Mouse (Mus musculus): Measurements from ENCODE around the gene Xylb. TPM values are rescaled to one million over a fixed set of nuclear protein-coding genes. Genes with fewer than 3 reads are reported as not detected.
"Not testable (repeated sequence)": the region's sequence is repeated elsewhere in the genome, so short reads cannot be mapped to it uniquely, and the experiment has no call there.

The Xylb gene
- total RNA-seq, 2 experiments from 2014 or later: 4.1 to 4.4 TPM

DNA sequence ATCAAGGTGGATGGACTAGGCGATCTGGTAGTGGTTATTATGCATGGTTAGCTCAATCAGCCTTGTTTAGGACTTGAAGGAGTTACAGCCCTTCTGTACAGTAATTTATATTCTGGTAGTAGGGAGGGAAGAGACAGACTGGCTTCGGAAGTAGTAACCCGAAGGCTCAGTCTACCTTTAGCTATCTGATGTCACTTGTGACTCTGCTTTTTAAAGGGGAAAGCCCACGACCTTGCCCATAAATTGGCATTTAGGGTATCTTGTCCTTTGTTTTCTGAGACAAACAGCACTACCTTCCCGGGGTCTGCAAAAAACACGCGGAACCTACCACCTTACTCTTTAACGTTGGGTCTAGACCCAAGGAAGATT, 17.0 kb upstream of the Xylb start:
- ATAC-seq (replicated peaks; ENCODE audit: poor library complexity, severe bottlenecking): no peak

DNA sequence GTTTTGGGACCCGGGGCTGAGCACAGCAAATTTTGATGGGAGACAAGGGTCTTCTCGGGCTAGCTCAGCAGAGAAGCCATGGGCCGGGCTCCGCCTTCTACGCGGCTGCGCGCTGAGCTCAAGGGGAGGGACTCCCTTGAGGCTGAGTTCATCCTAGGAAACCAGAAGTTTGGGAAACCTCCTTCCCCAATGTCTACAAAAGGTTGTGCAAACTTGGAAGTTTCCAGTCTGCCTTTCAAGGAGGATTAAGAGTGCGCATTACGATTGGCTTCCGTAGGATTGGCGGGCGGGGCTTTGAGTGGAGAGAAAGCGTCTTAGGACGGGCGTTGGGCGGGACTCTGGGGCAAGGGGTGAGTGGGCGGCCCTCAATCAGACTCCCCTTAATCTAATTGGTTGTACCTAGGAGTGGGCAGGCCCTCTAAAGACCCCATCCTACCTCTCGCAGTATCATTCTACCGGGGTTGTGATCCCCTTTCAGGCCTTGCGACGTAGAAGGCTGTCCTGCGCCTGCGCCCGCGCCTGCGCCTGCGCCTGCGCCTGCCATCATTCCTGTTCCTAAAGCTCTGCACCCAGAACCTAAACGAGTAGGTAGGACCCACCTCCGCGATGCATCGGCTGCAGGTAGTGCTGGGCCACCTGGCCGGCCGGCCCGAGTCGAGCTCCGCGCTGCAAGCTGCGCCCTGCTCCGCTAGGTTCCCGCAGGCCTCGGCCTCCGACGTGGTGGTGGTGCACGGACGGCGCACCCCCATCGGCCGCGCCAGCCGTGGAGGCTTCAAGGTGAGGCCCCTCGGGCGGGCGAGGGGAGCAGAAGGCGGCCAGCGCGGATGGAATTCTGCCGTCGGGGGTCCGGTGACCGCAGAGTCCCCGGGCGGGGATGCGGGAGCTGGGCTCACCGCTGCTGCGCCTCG, 16.0 kb upstream of the Xylb start, which contains the start of gene Myd88:
Gene Myd88 (minus strand): TSS at position 503 of the 908 bp plus-strand sequence.
- peak; percentile 85 for ATAC-seq (replicated peaks; ENCODE audit: poor library complexity, severe bottlenecking)

DNA sequence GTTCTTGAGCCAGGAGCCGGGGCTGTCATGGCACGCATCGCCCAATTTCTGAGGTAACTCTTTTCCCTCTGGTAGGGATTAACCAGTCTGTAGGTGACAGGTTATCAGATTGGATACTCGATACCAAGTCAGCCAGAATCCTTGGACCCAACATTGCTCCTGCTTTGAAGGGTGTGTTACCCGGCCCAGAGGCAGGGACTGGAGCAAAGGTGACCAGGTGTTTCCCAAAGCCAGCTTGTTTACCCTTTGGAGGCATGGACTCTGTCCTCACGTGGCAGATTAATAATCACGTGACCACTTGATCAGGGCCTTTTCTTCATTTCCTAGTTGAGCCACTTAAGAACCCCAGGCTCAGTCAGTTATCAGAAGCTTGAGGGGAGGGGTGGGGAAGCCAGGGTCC, 14.5 kb upstream of the Xylb start:
- no peak for ATAC-seq (replicated peaks; ENCODE audit: poor library complexity, severe bottlenecking)

DNA sequence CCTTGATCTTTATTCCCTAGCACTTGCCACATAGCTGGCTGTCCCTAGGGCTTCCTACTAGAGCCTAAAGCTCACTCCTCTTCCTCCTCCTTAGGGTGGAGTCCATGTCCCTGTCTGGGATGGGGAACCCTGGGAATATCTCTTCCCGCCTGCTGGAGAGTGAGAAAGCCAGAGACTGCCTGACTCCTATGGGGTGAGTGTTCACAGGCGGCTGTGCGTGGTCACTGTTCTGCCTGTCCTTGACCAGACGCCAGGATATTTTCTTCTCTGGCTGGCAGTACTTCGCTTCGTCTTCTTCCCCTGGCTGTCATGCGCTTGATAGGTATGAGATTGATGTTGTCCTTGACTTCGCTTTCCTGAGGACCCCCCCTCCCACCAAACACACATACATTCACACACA, 10.8 kb upstream of the Xylb start:
- no peak for ATAC-seq (replicated peaks; ENCODE audit: poor library complexity, severe bottlenecking)

DNA sequence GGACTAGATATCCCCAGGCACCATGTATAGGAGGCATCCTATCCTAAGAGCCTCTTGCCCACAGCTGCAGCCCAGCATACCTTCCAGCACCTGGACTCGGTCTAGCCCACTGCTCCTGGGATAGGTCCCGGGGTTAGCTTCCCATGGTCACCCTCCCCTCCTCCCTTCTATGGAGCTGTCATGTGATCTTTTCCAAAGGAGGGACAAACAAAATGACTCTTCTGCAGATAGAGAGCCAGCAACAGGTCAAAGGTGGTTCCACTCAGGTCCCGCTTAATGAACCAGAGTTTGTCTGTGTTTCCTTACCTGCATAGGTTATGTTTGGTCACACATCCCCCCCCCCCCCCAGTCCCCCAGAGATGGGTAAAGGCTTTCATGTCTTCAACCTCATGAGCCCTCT, 6.7 kb upstream of the Xylb start:
- no peak for ATAC-seq (replicated peaks; ENCODE audit: poor library complexity, severe bottlenecking)

DNA sequence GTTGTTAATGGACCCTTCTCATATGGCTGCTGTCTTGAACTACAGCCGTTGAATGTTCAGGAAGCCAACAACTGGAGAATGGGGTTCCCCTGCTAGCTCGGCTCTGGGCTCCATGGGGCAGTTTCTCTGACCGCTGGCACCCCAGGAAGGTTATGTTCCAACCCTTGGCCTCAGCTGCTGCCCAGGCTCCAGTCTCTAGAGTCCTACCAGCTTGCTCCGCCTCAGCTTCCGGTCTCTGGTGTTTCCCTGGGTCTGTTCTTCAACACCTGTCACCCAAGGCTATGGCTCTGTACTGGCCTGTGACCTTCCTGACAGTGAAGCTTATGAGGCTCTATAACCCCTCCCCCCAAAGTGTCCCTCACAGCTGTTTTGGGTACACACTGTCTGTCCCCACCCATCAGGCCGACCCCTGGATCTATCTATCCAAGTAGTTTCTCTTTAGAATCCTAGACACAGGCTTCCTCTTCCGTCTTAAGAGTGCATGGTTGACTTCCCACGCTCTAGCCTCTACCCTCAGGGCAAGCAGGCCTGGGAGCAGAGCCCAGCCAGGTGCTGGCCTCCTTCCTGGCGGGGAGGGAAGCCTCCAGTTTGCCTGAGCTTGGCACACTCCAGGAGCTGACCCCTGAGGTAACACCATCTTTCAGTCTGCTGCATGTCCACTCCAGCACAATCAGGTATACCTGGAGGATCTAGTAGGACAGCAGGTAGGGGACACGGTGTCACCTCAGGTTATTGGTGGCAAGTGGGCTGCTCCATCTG, 6.1 kb upstream of the Xylb start:
- no peak for ATAC-seq (replicated peaks; ENCODE audit: poor library complexity, severe bottlenecking)

DNA sequence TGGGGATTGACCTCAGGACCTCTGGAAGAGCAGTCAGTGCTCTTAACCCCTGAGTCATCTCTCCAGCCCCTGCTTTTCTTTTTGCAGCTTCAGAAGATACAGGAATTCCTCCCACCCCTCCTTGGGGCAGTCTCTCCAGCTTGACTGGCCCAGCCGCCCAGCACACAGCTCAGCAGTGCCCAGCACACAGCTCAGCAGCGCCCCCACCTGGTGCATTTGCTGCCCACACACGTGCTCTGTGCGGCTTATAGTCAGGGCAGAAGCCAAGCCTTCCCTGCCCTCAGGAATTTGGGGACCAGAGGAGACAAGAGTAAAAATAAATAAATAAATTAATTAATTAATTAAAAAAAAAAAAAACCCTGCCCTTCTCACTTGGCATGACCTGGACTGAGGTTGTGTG, 5.1 kb upstream of the Xylb start:
- peak; percentile 97 for ATAC-seq (replicated peaks; ENCODE audit: poor library complexity, severe bottlenecking)

DNA sequence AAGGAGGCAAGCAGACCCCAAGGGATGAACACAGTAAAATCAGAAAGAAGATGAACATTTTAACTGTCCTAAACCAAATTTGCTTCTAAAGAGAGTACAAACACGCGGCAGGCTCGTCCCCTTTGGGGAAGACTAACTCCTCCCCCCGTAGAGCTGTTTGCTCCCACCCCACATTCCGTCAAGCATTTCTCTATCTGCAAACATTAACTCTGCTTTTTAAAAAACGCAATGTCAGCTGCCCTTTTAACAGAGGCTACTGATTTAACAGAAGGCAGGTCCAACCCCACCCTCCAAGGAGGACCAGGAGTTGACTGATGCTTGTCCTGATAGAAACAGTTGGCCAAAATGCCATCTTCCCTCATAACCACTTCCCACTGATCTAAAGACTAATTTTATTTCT, 3.3 kb upstream of the Xylb start:
- no peak for ATAC-seq (replicated peaks; ENCODE audit: poor library complexity, severe bottlenecking)

DNA sequence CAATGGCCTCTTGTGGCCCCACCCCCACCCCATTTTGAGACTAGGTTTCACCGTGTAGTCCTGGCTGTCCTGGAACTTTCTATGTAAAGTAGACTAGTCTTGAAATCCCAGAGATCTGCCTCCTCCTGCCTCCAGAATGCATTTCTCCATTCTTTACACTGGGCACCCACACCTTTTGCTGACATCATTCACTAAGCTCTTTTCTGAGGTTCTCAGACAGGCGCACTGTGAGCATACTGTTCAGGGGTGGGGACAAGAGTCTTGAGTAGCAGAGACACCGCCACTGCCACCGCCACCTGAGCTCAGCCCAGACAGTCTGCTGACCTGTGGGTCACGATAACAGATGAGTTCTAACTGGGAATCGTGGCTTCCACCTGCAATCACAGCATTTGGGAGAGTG, 1.2 kb upstream of the Xylb start:
- no peak for ATAC-seq (replicated peaks; ENCODE audit: poor library complexity, severe bottlenecking)

DNA sequence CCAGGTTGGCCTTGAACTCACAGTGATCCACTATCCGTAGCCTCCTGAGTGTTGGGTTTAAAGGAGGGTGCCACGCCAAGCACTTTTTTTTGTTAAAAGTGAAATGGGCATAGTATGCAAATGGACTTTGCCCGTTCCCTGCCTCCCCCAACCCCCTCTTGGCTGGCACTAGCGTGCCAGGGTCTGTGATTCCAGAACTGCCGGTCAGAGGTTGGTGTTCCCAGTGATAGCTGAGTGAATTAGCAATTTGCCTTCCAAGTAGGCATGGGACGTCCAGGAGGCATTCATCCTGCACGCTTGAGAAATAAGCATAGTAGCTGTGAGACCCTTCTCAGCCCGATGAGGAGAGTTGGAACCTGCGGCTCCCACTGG, 863 bp downstream of the Xylb start:
- ATAC-seq (replicated peaks; ENCODE audit: poor library complexity, severe bottlenecking): no peak

DNA sequence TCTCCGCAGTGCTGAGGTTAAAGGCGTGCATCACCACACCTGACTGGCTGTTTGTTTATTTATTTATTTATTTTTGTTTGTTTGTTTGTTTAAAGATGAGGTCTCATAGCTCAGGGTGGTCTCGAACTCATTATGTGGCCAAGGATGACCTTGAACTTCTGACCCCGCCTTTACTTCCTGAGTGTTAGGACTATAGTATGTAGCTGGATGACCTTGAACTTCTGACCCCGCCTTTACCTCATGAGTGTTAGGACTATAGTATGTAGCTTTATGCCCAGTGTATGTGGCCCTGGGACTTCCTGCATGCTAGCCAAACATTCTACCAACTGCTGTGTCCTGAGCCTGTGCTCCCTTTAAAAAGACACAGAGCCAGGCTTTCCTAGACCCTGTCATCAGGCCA, 4.2 kb downstream of the Xylb start:
- ATAC-seq (replicated peaks; ENCODE audit: poor library complexity, severe bottlenecking): no peak

DNA sequence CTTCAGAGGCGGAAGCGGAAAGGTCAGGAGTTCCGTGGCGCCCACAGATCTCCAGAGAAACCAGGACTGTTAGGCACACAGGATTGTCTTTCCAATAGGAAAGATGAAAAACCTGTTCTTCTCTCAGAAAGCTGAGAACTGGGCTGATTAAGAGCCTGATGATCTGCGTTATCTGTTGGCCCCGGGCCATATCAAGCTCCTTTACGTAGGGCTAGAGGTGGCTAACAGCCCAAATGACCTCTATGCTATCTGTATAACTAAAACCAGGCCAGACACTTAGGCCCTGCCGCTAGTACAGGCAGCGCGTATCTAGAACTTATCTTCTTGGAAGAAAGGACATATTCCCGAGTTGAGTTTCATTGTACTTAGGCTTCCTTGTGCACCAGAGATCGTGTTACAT, 6.0 kb downstream of the Xylb start:
- ATAC-seq (replicated peaks; ENCODE audit: poor library complexity, severe bottlenecking): no peak

DNA sequence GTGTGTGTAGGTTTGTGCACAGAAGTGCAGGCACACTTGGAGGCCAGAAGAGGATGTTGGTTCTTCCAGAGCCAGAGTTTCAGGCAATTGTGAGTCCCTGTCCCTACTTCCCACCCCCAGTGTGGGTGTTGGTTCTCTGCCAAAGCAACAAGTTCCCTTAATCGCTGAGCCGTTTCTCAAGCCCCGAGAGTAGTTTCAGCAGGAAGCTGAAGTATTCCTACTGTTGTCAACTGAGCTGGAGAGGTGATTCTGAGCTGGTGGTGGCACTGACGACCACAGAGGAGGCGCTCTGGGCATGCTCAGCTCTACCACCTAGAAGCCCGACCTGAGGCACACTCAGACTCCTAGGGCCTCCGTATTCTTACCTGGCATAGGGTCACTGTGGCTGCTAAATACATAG, 8.1 kb downstream of the Xylb start, which contains the start of gene Slc22a14:
Gene Slc22a14 (minus strand): TSS at position 270 of the 400 bp plus-strand sequence.
- peak; percentile 89 for ATAC-seq (replicated peaks; ENCODE audit: poor library complexity, severe bottlenecking)

DNA sequence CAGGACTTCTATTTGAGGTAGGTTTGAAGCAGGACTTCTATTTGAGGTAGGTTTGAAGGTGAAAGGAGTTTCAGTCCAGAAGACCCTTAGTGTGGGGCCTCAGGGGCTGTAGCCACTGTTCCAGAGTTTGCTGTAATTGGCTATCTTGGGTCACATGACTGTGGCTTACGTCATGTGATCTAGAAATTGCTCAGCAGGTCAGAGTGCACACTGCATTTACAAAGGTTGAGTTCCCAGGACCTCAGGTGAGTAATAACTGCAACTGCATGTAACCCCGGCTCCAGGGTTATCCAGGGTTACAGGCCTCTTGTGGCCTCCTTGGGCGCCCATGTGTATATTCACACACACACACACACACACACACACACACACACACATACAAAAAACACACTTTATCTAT, 11.2 kb downstream of the Xylb start:
- no peak for ATAC-seq (replicated peaks; ENCODE audit: poor library complexity, severe bottlenecking)

DNA sequence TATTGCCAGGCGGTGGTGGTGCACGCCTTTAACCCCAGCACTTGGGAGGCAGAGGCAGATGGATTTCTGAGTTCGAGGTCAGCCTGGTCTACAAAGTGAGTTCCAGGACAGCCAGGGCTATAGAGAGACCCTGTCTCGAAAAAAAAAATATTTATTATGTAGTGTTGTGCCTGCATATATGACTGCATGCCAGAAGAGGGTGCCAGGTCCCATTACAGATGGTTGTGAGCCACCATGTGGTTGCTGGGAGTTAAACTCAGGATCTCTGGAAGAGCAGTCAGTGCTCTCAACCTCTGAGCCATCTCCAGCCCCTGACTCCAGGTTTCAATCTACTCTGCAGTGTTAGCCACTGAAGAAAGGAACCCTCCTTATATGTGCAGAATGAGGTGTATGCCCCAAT, 13.6 kb downstream of the Xylb start:
- not testable (repeated sequence) for ATAC-seq (replicated peaks; ENCODE audit: poor library complexity, severe bottlenecking)

DNA sequence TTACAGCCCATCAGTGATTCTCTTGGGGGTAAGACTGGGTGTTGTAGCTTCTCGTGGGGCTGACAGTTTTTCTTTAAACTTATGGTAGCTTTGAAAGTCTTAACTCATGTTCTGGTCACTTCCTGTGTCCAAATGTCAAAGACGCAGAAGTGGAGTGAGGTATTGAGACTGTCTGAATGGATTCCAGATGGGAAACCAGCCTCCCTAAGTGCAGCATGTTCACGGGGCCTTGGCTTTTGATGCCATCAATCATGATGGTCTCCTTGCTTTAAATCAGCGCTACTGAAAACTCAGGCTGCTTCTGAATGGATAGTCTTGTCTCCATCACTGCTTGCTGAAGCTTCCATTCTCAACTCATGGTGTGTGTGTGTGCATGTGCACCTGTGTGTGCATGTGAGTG, 14.1 kb downstream of the Xylb start:
- ATAC-seq (replicated peaks; ENCODE audit: poor library complexity, severe bottlenecking): no peak

DNA sequence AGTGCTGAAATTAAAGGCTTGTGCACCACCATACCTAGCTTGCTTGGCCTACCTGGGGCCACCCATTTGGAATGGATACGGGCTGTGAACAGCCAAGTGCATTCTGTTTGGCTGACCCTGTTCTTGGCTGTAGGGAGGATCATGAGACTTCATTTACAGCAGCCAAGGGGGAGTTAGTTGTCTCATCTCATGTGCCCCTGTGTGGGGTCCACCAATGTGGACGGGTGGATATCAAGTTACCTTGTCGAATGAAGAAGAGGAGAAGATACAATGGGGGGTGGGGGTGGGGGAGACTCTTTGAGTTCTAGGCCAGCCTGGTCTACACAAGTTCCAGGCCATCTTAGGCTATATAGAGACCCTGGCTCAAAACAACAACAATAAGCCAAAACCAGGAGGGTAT, 17.8 kb downstream of the Xylb start:
- ATAC-seq (replicated peaks; ENCODE audit: poor library complexity, severe bottlenecking): no peak

DNA sequence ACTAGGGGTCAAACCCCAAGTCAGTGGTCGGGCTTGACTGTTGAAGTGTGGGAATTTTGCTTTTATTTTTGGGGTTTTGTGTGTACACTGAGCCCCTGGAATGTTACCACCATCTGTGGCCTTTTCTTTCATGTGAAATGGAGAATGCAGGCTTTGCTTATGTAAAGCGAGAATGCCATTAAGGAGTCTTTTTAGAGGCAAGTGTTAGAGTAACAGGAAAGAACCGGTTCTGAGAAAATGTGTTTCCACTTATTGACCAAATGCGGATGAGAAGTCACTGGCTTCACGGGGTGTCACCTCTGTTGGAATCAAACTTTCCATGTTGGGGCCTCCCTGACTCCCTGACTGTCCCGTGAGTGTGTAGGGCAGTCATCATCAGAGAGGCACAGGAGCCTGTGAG, 18.4 kb downstream of the Xylb start:
- no peak for ATAC-seq (replicated peaks; ENCODE audit: poor library complexity, severe bottlenecking)

DNA sequence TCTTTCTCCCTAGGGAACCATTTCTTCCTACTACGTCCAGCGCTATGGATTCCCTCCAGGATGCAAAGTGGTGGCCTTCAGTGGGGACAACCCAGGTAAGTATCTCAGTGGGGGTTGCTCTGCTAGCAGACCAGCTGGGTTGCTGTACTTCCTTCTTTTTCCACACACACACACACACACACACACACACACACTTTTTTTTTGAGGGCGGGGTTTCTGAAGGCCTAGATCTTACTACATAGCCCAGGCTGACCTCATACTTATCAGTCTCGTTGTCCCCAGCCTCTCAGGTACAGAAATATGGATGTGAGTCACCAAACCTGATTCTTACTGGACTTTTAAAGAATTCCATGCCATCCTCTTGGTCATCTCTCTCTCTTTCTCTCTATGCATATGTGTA, 21.1 kb downstream of the Xylb start:
- peak; percentile 71 for ATAC-seq (replicated peaks; ENCODE audit: poor library complexity, severe bottlenecking)

DNA sequence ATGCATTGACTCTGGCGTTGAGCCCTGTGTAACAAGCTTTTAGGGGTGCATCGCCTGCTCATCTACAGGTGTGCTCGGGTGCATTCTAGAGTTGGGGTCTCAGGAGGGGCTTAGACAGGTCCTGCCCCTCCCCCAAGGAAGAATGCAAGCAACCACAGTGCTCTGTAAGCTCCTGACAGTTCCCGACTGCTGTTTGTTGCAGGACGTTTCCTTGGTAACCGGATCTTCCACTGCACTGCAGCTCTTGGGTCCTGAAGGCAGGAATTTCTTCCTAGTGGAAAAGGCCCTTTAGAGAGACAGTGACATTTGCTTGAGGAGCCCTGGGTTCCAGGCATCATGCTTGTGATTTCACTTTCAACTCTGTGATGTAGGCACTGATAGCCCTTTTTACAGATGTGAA, 25.4 kb downstream of the Xylb start:
- ATAC-seq (replicated peaks; ENCODE audit: poor library complexity, severe bottlenecking): no peak

DNA sequence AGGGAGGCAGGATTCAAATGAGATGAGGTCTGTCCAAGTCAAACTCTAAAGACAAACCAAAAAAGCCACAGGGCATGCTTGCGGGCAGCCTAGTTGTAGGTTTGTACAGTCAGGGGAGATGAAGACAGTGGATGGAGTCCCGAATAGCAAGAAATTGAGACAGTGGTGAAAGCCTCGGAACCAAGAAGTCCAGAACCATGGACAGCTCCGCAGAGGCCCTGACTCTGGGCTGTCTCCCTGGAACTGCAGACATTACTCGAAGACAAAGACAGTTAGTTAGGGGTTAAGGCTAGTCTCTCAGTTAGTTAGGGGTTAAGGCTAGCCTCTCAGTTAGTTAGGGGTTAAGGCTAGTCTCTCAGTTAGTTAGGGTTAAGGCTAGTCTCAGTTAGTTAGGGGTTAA, 31.8 kb downstream of the Xylb start:
- ATAC-seq (replicated peaks; ENCODE audit: poor library complexity, severe bottlenecking): peak; percentile 37; the same call in 1 of the 2 replicates

DNA sequence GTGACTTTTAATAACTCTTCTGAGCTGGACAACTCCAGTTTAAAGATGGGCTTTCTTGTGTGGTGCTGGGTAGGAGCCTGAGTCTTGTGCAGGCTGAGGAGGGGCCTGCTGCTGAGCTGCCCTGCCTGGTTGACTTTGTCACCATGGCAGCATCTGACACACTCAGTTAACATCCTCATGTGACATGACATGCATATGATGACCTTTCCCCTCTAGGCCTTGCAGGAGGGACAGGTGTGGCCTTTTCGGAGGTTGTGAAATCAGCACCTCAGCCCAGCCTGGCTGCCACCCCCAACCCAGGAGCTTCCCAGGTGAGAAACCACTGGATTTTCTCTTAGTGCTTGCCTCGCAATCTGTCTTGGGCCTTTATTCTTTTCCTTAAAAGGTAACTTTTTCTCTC, 33.0 kb downstream of the Xylb start:
- no peak for ATAC-seq (replicated peaks; ENCODE audit: poor library complexity, severe bottlenecking)

Measured in granulocyte monocyte progenitor cell, adult 5-6 weeks (primary cell).